Mouse (Mus musculus) stomach, embryonic 16.5 days (tissue): ENCODE measurements at regions not wholly inside any gene's neighbourhood (a gene's known extent, or its start where the extent isn't known, plus 50 kb on each side); places are given as distances from the start of the nearest gene placed in this dataset. TPM values are rescaled to one million over a fixed set of nuclear protein-coding genes. Genes with fewer than 3 reads are reported as not detected.

ENCODE experiments used
- ATAC-seq: fragments of 200-750 bp; cut with Nextera tagmentation; 2 replicates; pipeline ENCODE4 v1.8.0; 2017; ENCODE audit warnings: moderate number of reproducible peaks, moderate TSS enrichment; ENCODE audit not compliant: insufficient read depth, low FRiP score
- H3K27ac ChIP-seq: fragments of 300-500 bp; sonication (generic); 2 replicates; pipeline ENCODE4 v1.5.1; 2014; ENCODE audit warnings: low read length
- H3K27me3 ChIP-seq: fragments of 300-500 bp; sonication (generic); 2 replicates; pipeline ENCODE4 v1.6.1; 2014; ENCODE audit warnings: low read length, control low read depth, mixed read lengths; ENCODE audit not compliant: control insufficient read depth, insufficient read depth
- H3K36me3 ChIP-seq: fragments of 300-500 bp; sonication (generic); 2 replicates; pipeline ENCODE4 v1.6.1; 2014; ENCODE audit warnings: low read length; ENCODE audit not compliant: control insufficient read depth, insufficient read depth
- H3K4me1 ChIP-seq: fragments of 300-500 bp; sonication (generic); 2 replicates; pipeline ENCODE4 v1.6.1; 2014; ENCODE audit warnings: low read length, control low read depth, mixed read lengths; ENCODE audit not compliant: control insufficient read depth, insufficient read depth
- H3K4me2 ChIP-seq: fragments of 300-500 bp; sonication (generic); 2 replicates; pipeline ENCODE4 v1.6.1; 2014; ENCODE audit warnings: low read depth, low read length, mixed read lengths
- H3K4me3 ChIP-seq: fragments of 300-500 bp; sonication (generic); replicated peaks from 2 replicates; pipeline ENCODE4 v1.5.1; 2014; ENCODE audit warnings: mild to moderate bottlenecking, low read length
- H3K9ac ChIP-seq: fragments of 300-500 bp; sonication (generic); 2 replicates; pipeline ENCODE4 v1.6.1; 2014; ENCODE audit warnings: low read length
- H3K9me3 ChIP-seq: fragments of 300-500 bp; sonication (generic); replicated peaks from 2 replicates; pipeline ENCODE4 v1.6.1; 2016; ENCODE audit warnings: low read length, control low read depth; ENCODE audit not compliant: control insufficient read depth
- WGBS: fragments of 180-500 bp; shearing (Covaris S2); extraction: QIAGEN DNeasy Blood & Tissue Kit; methylation state at CpG from one replicate; pipeline ENCODE4 v1.1.7; 2014; 5-methylcytosine and 5-hydroxymethylcytosine counted together
- microRNA-seq: library from miRNA; unstranded; fragments of <30 nt; microRNA quantifications from one replicate; pipeline ENCODE4, GENCODE M21; 2016

DNA sequence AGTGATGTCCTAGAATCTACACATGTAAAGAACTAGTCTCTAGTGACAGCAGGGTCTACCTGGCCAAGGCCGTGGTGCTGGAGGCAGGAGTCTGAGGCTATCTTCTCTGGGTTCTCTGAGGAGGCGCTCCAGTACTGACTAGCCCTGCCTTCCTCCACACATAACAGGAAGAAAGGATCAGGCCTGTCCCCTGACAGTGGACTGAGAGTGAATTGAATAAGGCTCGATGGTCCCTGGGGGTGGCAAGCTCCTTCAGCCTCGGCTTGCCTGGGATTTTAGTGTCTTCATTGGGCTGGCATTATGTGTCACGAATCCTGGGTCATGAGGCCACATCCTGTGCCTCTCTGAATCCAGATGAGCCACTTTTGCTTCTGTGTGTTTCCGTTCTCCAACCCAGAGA, 50.9 kb upstream of the Dlk1 start:
- Histone ChIP-seq H3K9me3 (no peaks in the 10 kb centered on the region), H3K4me3 (no peak overlapping the region), H3K4me1 (peaks cover 64% of the 10 kb centered on the region), H3K27me3 (no peaks in the 10 kb centered on the region), H3K36me3 (no peaks in the 10 kb centered on the region), H3K9ac (peak overlapping the region; percentile 54), H3K4me2 (0 out of 2 replicates have a peak overlapping the region, but pooled peaks have one; percentile 14), H3K27ac (peak overlapping the region; percentile 96)
- 52% methylated on average over 6 of the region's 6 CpGs for WGBS
- ATAC-seq: no peak

DNA sequence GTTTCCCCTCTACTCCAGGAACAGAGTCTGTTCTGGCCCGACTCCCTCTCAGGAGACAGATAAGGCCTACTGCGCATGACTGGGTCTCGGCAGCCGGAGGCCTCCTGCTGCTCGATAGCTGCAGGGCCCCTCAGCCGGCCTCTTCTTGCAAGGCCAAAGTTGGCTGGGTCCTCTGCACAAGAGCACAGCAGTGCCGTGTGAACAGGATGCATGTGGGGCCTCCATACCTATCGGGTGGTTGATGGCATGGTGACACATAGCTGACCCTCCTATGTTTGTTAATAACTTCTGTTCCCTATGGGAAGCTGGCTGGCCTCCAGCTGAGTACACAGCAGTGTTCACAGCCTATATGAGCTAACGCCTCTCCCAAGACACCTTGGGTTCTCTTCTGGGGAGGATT, 50.4 kb upstream of the Dlk1 start:
- Histone ChIP-seq H3K9ac (peak overlapping the region; percentile 54), H3K36me3 (no peaks in the 10 kb centered on the region), H3K4me1 (peaks cover 64% of the 10 kb centered on the region), H3K4me2 (peak overlapping the region; percentile 14; the same call in 1 of the 2 replicates), H3K27me3 (no peaks in the 10 kb centered on the region), H3K9me3 (no peaks in the 10 kb centered on the region), H3K4me3 (no peak overlapping the region), H3K27ac (peak overlapping the region; percentile 96)
- ATAC-seq: peak; percentile 92
- 9% methylated on average over 9 of the region's 9 CpGs for WGBS

Small RNAs in the stretch of these regions (microRNA-seq; reads per million reads assigned to microRNA genes)
- gene Gm22234: not detected
- gene Gm25297: not detected
